Mouse (Mus musculus) heart, embryonic 10.5 days (tissue): ENCODE measurements around the gene Id3. TPM values are rescaled to one million over a fixed set of nuclear protein-coding genes. Genes with fewer than 3 reads are reported as not detected.

ENCODE experiments used
- DNase-seq: peaks from one replicate; pipeline ENCODE4 v3.0.0-alpha.2; 2017; ENCODE audit warnings: low spot score
- H3K27ac ChIP-seq: fragments of 300-500 bp; sonication (generic); 2 replicates; pipeline ENCODE4 v1.5.1; 2016; ENCODE audit warnings: mild to moderate bottlenecking
- H3K27me3 ChIP-seq: fragments of 300-500 bp; sonication (generic); 2 replicates; pipeline ENCODE4 v1.6.1; 2016; ENCODE audit warnings: mild to moderate bottlenecking; ENCODE audit not compliant: poor library complexity, insufficient read depth, severe bottlenecking
- H3K36me3 ChIP-seq: fragments of 300-500 bp; sonication (generic); 2 replicates; pipeline ENCODE4 v1.6.1; 2016; ENCODE audit warnings: mild to moderate bottlenecking, moderate library complexity
- H3K4me1 ChIP-seq: fragments of 300-500 bp; sonication (generic); 2 replicates; pipeline ENCODE4 v1.6.1; 2016; ENCODE audit warnings: mild to moderate bottlenecking
- H3K4me3 ChIP-seq: fragments of 300-500 bp; sonication (generic); 2 replicates; pipeline ENCODE4 v1.5.1; 2016; ENCODE audit warnings: mild to moderate bottlenecking, moderate library complexity
- H3K9me3 ChIP-seq: fragments of 300-500 bp; sonication (generic); 2 replicates; pipeline ENCODE4 v1.6.1; 2016; ENCODE audit warnings: mild to moderate bottlenecking, moderate library complexity
- WGBS: fragments of 180-500 bp; shearing (Covaris S2); methylation state at CpG from one replicate; pipeline ENCODE4 v1.1.7; 2016; 5-methylcytosine and 5-hydroxymethylcytosine counted together
- polyA plus RNA-seq: library from polyadenylated mRNA; unstranded; fragments of >200 nt; fragmentation: Nextera tagmentation; extraction: Ambion mirVana; gene quantifications from 2 replicates; pipeline ENCODE4 v1.2.1, GENCODE M21; 2016

The Id3 gene
- polyA plus RNA-seq, 1 experiment from 2014 or later = 492 TPM

- Histone ChIP-seq H3K36me3 (peaks cover 57% of the 10 kb centered on the region), H3K4me3 (no peak overlapping the region), H3K27ac (peak overlapping the region; percentile 18; the same call in 1 of the 2 replicates), H3K4me1 (peaks cover 42% of the 10 kb centered on the region), H3K27me3 (no peaks in the 10 kb centered on the region), H3K9me3 (no peaks in the 10 kb centered on the region)
- 82% methylated on average over 8 of the region's 8 CpGs for WGBS
- no peak for DNase-seq
Measured at GRCm38 (mm10) chr4:136189912-136190311, 46.6 kb downstream of the Id3 start.

- peaks cover 40% of the 10 kb centered on the region for H3K36me3 ChIP-seq
- 71% methylated on average over 3 of the region's 3 CpGs for WGBS
Measured at GRCm38 (mm10) chr4:136193571-136193970, 50.3 kb downstream of the Id3 start.

GRCm38 (mm10) chr4:136195029-136195428 is 51.7 kb downstream of the Id3 start:
- no peak overlapping the region for H3K4me3 ChIP-seq
- WGBS = 19% methylated on average over 7 of the region's 7 CpGs
- peaks cover 50% of the 10 kb centered on the region for H3K4me1 ChIP-seq
- no peaks in the 10 kb centered on the region for H3K27me3 ChIP-seq
- H3K9me3 ChIP-seq = no peaks in the 10 kb centered on the region
- H3K36me3 ChIP-seq = peaks cover 30% of the 10 kb centered on the region
- peak overlapping the region; percentile 43; the same call in 1 of the 2 replicates for H3K27ac ChIP-seq
- no peak for DNase-seq

More at GRCm38 (mm10) chr4:136193571-136193970, 50.3 kb downstream of the Id3 start:
- Histone ChIP-seq H3K4me1 (peaks cover 53% of the 10 kb centered on the region), H3K9me3 (no peaks in the 10 kb centered on the region), H3K27me3 (no peaks in the 10 kb centered on the region), H3K27ac (peak overlapping the region; percentile 49; the same call in 1 of the 2 replicates), H3K4me3 (no peak overlapping the region)
- no peak for DNase-seq

Other genes with a start within 250 kb of the Id3 start
- gene Cnr2, start 248.1 kb upstream of the Id3 start, polyA plus RNA-seq = 0.60 and 1.4 TPM in 2 replicates
- gene Fuca1, start 222.8 kb upstream of the Id3 start, polyA plus RNA-seq = 44.2 and 51.2 TPM in 2 replicates
- gene Hmgcl, start 197.0 kb upstream of the Id3 start, polyA plus RNA-seq = 67.5 and 77.1 TPM in 2 replicates
- 46.0 and 48.0 TPM in 2 replicates for gene Gale, start 179.8 kb upstream of the Id3 start, polyA plus RNA-seq
- gene Lypla2, start 170.9 kb upstream of the Id3 start, polyA plus RNA-seq = 105 and 134 TPM in 2 replicates
- gene Pithd1, start 156.2 kb upstream of the Id3 start, polyA plus RNA-seq = 50.8 and 67.8 TPM in 2 replicates
- 35.6 and 36.1 TPM in 2 replicates for gene Eloa, start 121.7 kb upstream of the Id3 start, polyA plus RNA-seq
- gene Rpl11, start 90.1 kb upstream of the Id3 start, polyA plus RNA-seq = 336 and 390 TPM in 2 replicates
- 6.3 and 6.6 TPM in 2 replicates for gene E2f2, start 28.9 kb downstream of the Id3 start, polyA plus RNA-seq
- gene Asap3, start 62.9 kb downstream of the Id3 start, polyA plus RNA-seq = 3.4 and 3.7 TPM in 2 replicates
- gene Tcea3, start 104.2 kb downstream of the Id3 start, polyA plus RNA-seq = 35.6 and 47.2 TPM in 2 replicates
- gene Zfp46, start 141.2 kb downstream of the Id3 start, polyA plus RNA-seq = 14.6 and 18.7 TPM in 2 replicates
- gene Hnrnpr, start 167.4 kb downstream of the Id3 start, polyA plus RNA-seq = 126 and 148 TPM in 2 replicates